Mouse (Mus musculus) lung, postnatal 4 days (tissue): ENCODE measurements around the gene Shq1.
A peak's percentile ranks its signal among the peaks of the same experiment; 100 is the strongest.

ENCODE experiments used
- DNase-seq, 2 experiments: peaks; one replicate each; pipeline ENCODE4 v3.0.0; 2021

Gene Shq1

DNA sequence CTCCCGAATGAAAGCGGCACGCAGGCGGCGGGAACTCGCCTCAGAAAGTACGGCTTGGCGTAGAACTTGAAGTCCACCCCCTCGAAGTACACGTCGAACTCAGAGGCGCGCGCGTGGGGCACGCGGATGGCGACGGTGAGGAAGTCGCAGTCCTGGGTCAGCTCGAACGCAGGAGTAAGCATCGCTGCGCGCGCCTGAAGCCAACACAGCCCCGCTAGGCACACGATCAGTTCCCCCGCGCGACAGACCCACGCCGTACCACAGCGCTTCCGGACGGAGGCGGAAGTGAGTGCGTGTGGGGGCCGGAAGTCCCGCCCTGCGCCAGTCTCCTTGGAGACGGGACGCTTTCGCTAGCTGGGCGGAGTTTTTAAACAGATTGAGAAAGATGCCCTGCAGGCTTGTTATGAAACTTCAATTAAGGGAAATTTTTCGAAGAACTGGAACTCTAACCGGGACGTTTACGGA is at the start of gene Shq1:
Gene Shq1, minus strand, starts transcription at position 278 of the 465 bp plus-strand sequence.
- DNase-seq, result peak; percentile 91

DNA sequence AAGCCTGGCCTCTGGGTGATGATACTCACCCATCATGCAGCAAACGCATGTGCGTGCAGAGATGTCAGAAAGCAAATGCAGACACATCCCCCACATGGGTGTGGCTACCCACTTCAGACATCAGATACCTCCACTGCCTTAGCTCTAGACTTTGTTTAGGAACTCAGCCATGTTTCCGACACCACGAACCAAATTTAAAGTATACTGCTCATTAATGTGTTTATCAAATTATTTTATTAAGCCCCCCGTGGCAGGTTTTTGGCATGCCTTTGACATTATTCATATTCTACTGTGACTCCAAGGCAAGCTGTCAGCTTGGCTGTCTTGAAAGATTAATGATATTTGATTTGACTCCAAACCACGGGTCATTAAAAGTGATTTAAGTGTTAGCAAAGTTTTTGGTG is 49.1 kb upstream of the Shq1 start:
- DNase-seq, result no peak

DNA sequence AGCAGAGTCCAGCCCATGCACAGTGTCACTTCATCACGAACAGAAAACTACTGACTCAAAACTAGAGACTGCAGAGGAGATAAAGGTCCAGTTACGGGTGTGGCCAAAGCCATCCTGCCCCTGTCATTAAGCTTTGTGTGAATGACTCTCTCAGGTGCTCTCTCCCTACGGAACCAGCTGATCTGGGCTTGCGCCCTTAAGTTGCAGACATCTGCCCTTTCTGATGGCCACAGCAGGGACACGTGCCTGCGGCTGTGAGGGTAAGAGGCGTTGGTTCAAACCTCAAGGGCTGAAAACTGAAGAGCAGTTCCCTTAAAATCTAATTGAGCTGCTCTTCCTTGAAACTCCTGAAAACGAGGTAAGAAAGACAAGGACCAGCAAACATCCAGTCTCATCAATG is 45.9 kb upstream of the Shq1 start:
- no peak for DNase-seq

DNA sequence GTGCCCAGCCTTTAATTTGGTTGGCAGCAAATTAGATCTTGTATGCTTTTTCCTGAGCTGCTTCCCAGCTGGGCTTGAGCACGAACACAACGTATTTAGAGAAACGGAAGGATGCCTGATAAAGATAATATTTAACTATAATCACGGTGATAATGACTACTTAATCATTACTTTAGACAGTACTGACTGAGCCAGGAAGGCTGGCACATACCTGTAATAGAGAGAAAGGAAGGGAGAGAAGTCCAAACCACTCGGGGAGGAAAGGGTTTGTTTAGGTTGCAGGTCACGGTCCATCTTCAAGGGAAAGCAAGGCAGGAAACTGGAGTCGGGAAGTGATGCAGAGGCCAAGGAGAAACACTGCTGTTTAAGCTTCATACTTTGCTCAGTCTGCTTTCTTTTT is 45.2 kb upstream of the Shq1 start:
- DNase-seq, result peak in 1 of 2 experiments; percentile 34

DNA sequence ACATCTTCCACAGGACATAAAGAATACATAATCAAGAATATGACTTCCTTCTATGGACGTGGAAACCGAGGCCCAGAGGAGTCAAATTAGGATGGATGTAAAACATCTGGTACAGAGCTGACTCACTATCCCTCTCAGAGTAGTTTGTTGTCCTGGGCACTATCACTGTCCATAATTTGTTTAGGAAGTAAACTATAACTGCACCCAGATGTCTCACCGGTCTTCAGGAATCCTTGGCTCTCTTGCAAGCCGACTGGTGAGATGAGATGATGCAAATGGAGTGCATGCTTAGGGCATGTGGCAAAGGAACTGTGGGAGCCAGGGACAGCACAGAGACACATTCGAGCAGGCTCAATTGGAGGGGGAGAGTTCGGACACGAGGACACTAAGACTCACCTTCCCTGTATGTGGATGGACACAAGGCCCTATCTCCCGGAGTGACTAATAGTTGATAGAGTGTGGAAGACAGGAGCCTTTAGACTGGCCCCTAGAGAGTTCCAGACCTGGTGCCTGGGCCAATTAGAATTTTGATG is 44.4 kb upstream of the Shq1 start:
- no peak for DNase-seq

DNA sequence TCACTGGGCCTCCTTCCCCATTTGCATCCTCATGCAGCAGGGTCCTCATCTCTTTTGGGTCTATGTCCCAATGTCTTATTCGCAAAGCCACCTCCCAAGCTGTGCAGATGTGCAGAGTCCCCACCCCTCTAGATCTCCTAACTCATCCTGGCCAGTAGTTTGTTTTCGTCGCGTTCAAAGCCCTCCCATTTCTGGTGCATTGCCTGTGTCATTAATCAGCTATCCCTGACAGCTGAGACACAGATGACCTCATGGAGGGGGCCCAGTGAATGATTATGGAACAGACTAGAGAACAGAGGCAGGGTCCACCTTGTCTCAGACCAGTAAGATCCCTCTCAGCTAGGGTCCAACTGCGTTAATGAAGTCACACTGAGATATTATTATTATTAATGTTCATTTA is 39.9 kb upstream of the Shq1 start:
- DNase-seq, result no peak

DNA sequence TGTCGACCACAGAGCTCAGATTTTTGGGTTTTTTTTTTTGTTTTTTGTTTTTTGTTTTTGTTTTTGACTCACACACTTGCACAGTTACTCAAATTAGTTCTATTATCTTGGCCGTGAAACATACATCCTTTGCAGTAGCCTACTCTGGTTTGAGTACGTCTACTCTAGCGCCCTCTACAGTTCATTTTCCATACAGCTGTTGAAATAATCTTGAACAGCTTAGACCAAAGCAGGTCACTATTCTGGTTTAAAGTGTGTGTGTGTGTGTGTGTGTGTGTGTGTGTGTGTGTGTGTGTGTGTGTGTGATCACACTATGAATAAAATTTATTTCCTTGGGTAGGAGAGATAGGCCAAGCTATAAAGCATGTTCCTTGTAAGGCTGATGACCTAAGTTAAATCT is 39.2 kb upstream of the Shq1 start:
- no peak for DNase-seq

DNA sequence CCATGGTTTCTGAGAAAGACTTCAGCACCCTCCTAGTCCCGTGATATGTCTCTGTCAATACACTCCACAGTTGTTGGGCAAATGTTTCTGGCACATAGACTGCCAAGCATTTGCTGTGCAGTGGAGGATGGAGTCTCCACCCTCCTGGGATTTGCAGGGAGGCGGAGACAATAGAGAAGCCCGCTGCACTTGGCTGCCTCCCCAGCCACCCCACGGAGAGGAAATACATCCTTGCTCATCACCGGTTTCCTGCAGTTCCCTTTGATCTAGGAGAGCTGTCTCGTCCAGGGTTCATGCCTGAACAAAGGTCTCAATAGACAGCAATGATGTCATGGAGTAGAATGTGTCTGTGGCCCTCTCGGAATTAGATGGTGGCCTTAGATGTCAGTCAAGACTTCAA is 38.5 kb upstream of the Shq1 start:
- peak; percentile 69 to 87 for DNase-seq

DNA sequence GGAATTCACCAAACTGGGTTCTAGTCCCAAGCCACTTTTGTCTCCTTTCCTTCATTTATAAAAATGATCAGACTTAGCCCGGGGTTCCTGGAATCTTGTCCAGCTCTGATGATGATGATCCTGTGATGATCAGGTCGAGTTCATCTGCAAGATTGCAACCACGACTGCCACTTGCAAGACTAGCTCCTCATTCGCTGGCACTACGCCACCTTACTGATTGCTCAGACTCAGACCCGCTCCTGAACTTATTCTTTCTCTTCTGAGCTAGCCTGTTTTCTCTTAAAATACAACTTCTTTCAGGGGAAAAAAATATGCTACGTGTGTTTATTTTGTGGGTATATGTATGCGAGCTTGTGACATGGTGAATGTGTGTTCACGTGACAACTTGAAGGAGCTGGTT is 38.0 kb upstream of the Shq1 start:
- no peak for DNase-seq

DNA sequence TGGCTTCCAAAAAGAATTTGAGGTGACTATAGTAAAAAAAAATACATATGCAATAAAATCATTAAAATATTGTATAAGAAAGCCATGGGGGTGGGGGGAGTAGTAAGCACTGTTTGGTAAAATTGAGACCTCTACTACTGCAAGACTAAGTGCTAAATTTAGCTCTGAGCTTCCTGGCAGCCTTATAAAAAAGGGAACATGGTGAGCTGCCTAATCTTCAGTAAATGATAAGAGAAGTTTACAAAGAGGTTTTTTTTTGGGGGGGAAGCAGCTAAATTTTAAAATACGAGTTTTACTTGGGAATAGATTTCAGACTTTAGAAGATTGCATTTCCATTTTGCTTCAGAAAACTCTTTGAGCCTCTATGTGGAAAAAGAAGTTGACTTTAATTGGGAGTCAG is 37.3 kb upstream of the Shq1 start:
- no peak for DNase-seq

DNA sequence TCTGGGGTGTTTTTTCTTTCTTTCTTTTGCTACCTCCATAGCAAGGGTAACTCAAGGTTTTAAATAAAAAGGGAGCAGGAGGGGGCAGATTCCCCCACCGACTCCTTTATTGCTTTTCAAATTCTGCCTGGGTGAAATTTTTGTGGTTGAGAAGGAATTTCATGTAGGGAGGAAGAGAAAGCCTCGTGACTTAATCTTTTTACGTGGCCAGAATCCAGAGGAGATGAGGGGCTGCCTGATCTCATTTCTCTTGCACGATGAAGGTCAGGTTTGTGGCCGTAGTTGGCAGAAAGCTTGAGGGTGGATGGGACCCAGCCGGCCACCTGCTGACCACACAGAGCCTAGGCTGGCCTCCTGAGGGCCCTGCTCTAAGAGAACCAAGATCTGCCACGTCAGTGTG is 36.6 kb upstream of the Shq1 start:
- no peak for DNase-seq

DNA sequence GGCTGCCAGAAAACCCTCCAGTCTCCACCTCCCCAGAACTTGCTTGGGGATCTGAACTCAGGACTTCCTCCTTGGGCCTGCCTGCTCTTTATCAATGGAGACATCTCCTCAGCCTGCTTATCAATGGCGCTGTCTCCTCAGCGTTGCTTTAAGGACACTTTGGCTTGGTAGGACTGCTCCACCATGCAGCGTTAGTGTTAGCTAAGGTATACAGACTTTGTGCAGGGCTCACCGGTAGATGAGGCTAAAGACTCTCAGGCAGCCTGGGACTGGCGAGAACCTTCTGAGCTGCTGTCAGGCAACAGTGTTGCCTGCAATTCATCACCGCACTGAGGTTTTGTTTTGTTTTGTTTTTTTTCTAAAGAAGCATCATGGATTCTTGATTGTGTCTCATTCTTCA is 35.9 kb upstream of the Shq1 start:
- no peak for DNase-seq

DNA sequence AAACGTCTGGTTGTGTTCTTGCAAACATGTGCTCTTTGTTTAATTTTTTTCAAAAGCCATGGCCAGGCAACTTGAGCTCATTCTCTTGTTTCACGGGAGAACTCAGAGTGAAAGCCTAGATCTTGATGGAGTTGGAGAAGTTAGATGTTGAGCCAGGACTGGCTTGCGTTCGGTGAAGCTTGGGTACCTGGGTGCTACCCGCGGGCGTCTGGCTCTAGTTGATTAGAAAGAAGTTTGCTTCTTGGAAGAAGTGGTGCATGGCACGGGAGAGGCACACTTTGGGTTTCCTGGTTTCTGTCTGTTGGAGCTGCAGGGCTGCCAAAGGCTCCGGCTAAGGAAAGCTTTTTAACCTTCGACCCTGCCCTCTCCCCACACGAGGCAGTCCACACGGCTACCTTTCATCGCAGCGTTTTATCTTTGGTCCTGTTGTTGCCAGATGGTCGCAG is 34.4 kb upstream of the Shq1 start:
- no peak for DNase-seq

DNA sequence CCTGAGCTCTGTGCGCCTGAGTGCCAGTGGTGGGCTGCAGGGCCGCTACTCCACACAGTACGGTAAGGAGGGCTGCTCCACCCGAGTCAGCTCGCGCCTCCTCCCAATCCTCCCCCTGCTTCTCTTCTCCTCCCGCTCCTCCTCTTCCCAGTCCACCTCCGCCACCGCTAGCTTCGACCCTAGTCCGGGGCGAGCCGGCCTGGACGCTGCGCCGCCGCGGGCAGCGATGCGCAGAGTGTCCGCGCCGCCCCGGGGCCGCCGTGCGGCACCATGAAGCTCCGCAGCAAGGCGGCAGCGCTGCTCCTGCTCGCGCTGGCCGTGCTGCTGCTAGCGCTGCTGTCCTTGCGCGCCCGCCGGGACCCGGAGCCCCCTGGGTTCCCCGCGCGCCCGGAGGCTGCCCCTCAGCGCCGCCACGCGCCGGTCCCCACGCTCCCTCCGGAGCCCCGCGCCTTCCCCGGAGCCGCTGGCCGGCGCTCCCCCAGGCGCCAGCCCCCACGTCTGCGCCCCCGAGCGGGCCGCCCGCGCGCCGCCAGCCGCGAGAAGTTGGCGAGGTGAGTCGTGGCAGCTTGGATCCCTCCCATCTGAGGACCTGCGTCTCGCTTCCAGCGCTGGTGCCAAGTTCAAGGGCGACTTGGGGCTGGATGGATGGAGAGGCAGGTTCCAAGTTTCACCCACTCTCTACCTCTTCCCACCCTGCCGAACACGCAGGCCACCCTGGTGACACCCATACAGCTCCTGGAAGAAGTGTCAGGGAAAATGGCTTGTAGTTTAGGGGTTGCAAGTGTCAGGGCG is 33.8 kb upstream of the Shq1 start, which contains the start of gene Gxylt2:
Gene Gxylt2, plus strand, starts transcription at position 161 of the 792 bp plus-strand sequence.
- peak; percentile 42 to 67 for DNase-seq

DNA sequence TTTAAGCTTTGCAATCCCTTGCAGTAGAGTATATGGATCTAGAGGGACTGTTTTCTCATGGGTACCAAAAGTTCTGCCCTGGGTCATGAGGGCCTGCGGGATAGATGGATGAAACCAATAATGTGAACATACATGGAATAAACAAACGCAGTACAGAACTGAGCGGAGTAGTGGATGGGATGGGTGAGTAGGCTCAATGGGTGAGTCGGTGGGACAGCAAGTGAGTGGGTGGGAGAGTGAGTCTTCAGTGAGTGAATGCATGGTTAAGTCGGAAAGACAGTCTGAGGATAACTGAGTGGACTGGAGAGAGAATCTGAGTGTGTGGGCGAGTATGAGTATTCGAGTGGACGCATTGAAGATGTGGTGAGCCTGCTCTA is 33.2 kb upstream of the Shq1 start:
- DNase-seq, result no peak

DNA sequence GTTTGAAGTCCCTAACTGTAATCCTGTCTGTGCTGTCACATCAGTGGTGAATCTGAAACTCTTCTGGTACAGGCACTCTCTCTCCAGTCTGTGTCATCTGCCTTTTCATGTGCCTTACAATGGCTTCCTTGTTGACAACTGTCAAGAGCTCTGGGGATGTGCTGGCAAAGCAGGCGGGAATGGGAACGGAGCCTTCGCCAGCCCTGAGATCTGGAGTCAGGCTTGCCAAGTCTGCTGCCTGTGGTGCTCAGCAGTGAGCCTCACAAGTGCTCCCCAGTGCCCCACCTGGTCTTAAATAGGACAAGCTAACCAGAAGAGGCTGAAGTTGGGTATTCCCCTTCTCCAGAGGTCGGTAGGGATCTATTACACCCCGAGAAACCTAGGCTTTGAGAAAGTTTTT is 29.8 kb upstream of the Shq1 start:
- no peak for DNase-seq

DNA sequence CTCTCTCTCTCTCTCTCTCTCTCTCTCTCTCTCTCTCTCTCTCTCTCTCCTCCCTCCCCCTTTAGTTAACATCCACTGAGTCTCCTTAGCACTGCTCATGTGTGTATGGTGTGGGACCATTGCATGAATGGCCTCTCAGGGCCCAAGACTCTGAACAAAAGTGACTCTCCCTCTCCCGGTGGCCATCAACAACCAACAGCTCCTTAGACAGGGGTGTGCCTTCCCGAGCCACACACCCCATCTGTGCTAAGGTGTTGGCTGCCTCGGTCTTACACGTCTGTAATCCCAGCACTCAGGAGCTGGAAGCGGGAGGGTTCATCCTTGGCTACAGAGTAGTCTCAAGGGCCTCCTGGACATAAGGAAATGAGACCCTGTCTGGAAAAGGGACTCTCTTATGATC is 29.0 kb upstream of the Shq1 start:
- DNase-seq, result no peak

DNA sequence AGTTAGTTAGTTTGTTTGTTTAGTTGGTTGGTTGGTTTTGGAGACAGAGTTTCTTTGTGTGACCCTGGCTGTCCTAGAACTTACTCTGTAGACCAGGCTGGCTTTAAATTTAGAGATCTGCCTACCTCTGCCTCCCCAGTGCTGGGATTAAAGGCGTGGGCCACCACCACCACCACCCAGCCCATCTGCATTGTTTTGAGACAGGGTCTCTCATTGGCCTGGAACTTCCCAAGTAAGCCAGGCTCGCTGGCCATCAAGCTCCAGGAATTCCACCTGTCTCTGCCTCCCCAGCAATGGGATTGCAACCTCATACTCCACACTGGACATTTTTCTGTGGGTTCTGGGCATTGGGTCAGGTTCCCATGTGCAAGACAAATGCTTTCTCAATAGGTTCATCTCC is 15.4 kb upstream of the Shq1 start:
- DNase-seq, result no peak

DNA sequence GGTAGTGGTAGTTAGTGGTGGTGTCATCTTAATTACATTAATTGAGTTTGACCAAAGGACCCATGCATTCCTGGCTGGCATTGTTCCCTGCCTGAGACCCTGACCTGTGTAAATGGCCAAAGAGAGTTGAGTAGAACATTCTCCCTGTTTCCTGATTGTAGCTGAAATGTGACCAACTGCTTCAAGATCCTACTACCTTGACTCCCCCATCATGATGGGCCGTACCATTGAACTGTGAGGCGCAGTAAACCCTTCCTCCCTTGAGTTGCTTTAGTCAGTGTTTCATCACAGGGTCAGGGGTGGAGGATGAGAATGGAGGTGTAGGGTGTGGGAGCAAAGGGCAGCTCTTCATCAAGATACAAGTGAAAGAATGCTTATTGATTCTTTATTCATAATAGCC is 7.7 kb upstream of the Shq1 start:
- DNase-seq, result no peak

DNA sequence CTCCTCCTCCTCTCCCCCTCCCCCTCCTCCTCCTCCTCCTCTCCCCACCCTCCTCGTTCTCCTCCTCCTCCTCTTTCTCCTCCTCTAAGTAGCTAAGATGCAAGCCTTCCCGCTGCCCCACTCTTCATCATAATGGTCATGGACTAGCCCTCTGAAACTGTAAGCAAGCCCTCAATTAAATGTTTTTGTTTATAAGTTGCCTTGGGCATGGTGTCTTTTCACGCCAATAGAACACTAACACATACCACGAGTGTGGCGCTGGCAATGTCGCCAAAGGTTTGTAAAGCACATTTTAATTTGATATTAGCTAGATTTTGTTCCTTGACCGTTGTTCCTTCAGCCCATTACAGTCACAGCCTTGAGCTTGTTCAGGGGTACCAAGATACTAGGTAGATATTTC is 5.5 kb upstream of the Shq1 start:
- no peak for DNase-seq

DNA sequence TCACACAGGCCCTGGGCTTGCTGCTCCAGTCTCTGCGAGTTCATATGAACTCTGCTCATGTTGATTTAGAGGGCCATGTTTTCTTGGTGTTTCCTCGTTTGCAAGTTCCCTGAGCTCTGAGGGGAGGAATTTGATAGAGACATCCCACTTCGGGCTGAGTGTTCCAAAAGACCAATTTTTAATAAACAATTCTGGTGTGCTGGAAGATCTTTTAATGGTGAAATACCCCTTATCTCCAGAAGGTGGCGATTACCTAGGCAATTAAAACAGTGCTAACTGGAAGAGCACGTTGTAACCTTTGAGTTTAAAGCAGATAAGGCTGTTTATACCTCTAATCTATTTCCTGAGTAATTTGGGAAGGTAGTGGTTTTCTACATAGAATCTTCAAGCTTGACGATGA is 4.0 kb upstream of the Shq1 start:
- DNase-seq, result no peak

DNA sequence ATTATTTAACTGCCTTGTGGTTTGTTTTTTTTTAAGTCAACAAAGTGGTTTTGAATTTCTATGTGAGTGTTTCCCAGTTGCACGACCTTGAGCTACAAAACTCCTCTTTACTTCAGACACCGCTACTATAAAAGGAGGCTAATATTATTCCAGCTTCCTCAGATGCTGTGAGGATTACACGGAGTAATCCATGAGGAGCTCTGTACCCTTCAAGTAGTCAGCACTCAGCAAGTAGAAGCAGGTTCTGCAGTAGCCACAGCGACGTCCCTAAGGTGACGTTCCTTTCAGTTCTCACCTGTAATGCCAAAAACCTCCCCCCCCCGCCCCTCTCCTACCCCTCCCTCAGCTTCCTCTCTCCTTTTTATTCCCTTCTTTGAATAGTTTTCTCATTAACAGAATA is 444 bp upstream of the Shq1 start:
- no peak for DNase-seq

DNA sequence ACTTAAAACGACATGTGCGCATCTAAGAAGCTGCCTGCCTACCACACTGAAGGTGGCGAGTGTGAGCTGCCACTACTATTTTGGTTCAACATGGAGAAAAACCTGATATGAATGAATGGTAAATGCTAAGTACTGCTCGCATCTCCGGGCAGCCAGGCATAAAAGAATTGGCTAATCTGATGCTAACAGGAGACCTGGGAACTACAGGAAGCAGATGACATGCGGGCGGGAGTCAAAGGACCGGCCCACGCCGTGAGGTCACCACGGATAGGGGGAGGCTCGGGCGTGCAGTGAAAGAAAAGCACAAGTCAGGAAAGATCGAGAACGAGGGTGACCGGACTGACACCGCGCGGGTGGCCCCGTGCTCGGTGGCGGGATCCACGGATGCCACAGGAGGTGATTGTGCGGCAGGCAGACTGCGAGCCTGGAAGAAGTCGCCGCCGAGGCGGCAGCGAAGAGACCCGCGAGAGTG is 551 bp downstream of the Shq1 start:
- peak; percentile 63 to 64 for DNase-seq

DNA sequence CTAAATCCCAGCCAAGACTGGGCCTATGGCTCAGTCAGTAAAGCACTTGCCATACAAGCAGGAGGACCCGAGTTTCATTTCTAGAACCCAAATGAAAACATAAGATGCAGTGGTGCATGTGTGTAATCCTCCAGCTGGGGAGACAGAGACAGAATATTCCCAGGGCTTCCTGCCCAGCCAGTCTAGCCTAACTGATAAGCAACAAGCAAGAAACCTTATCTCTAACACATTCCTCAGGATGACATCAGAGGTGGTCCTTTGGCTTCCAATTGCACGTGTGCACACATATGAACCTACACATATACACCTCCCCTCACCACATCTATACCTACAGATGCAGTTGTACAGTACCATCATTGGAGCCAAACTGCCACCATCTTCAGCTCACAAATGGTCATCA is 2.1 kb downstream of the Shq1 start:
- no peak for DNase-seq

DNA sequence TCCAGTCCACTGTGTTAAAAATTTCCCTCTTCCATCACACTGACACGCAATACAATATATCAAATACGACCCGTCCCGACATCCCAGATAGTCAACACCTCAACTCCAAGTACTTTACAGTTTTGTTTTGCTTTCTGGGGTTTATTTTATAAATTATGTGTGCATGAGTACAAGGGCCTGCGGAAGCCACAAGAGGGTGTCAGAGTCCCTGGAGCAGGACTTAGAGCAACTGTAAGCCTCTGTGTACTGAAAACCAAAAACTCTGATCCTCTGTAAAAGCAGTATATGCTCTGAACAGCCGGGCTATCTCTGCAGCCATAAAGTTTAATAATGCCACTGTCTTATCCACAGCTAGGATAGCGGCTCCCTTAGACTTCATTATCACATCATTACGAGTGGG is 3.3 kb downstream of the Shq1 start:
- DNase-seq, result no peak
